Mouse (Mus musculus): Measurements from ENCODE around the gene Klhl25.

DNA sequence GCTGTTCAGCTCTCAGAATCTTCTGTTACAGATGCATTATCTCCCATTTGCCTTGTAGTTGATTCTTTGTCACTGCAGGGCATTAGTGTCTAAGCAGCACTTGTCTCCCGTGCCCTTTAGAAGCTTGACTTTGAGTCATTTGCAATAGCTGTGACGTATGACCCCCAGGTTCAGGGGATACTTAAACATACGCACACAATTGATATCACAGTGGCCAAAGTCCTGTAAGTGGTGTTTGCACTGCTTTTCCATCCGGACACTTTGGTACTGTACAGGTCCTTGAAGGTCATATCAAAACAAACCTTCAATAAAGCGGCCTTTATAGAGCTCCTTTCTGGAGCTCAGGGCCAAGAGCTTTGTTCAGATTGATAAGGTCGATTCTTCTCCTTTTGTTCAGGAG lies 51.0 kb downstream of the Klhl25 start:
- TF ChIP-seq CTCF (IDR thresholded peaks at IDR 0.05; ENCODE audit: borderline replicate concordance, insufficient read depth, low read length): no peak
- TF ChIP-seq POLR2A (IDR thresholded peaks at IDR 0.05; ENCODE audit: low read depth, low read length): no peak

Data from embryonic fibroblast, embryonic 13.5 days (primary cell).